Mouse (Mus musculus): ENCODE data around the gene Galnt18. TPM values are rescaled to one million over a fixed set of nuclear protein-coding genes. Genes with fewer than 3 reads are reported as not detected.

The Galnt18 gene
- polyA plus RNA-seq, 1 experiment from 2014 or later = 19.2 TPM

- Histone ChIP-seq H3K27me3 (ENCODE audit: control insufficient read depth, insufficient read depth, low read length) (no peaks in the 10 kb centered on the region), H3K4me3 (ENCODE audit: low read length) (no peak overlapping the region), H3K4me1 (ENCODE audit: control insufficient read depth, insufficient read depth, low read length) (no peaks in the 10 kb centered on the region), H3K36me3 (ENCODE audit: control insufficient read depth, insufficient read depth) (no peaks in the 10 kb centered on the region), H3K9ac (ENCODE audit: low read length) (no peak overlapping the region), H3K27ac (ENCODE audit: low read length) (no peak overlapping the region), H3K4me2 (ENCODE audit: low read depth, low read length) (no peak overlapping the region), H3K9me3 (replicated peaks; ENCODE audit: control insufficient read depth, low read length) (no peaks in the 10 kb centered on the region)
- 62% methylated on average over 4 of the region's 4 CpGs for WGBS
- ATAC-seq (replicated peaks; ENCODE audit: extremely low read depth, insufficient read depth, low FRiP score) = no peak
These were observed 295.9 kb downstream of the Galnt18 start for GRCm38 (mm10) chr7:111483896-111484295.

GRCm38 (mm10) chr7:111483321-111483720 lies 296.5 kb downstream of the Galnt18 start:
- Histone ChIP-seq H3K9ac (ENCODE audit: low read length) (no peak overlapping the region), H3K4me2 (ENCODE audit: low read depth, low read length) (no peak overlapping the region), H3K4me3 (ENCODE audit: low read length) (no peak overlapping the region), H3K9me3 (replicated peaks; ENCODE audit: control insufficient read depth, low read length) (no peaks in the 10 kb centered on the region), H3K4me1 (ENCODE audit: control insufficient read depth, insufficient read depth, low read length) (no peaks in the 10 kb centered on the region), H3K27ac (ENCODE audit: low read length) (no peak overlapping the region), H3K27me3 (ENCODE audit: control insufficient read depth, insufficient read depth, low read length) (no peaks in the 10 kb centered on the region), H3K36me3 (ENCODE audit: control insufficient read depth, insufficient read depth) (no peaks in the 10 kb centered on the region)
- WGBS = 79% methylated on average over 3 of the region's 3 CpGs
- no peak for ATAC-seq (replicated peaks; ENCODE audit: extremely low read depth, insufficient read depth, low FRiP score)

- Histone ChIP-seq H3K4me3 (ENCODE audit: low read length) (no peak overlapping the region), H3K36me3 (ENCODE audit: control insufficient read depth, insufficient read depth) (no peaks in the 10 kb centered on the region), H3K27ac (ENCODE audit: low read length) (no peak overlapping the region), H3K9ac (ENCODE audit: low read length) (no peak overlapping the region), H3K9me3 (replicated peaks; ENCODE audit: control insufficient read depth, low read length) (no peaks in the 10 kb centered on the region), H3K4me1 (ENCODE audit: control insufficient read depth, insufficient read depth, low read length) (no peaks in the 10 kb centered on the region), H3K4me2 (ENCODE audit: low read depth, low read length) (no peak overlapping the region), H3K27me3 (ENCODE audit: control insufficient read depth, insufficient read depth, low read length) (no peaks in the 10 kb centered on the region)
- 72% methylated on average over 5 of the region's 5 CpGs for WGBS
- ATAC-seq (replicated peaks; ENCODE audit: extremely low read depth, insufficient read depth, low FRiP score) = no peak
These were observed 312.1 kb downstream of the Galnt18 start for GRCm38 (mm10) chr7:111467715-111468114.

GRCm38 (mm10) chr7:111466720-111467119 lies 313.1 kb downstream of the Galnt18 start:
- H3K27ac ChIP-seq (ENCODE audit: low read length) = no peak overlapping the region
- 61% methylated on average over 1 of the region's 1 CpGs for WGBS
- no peaks in the 10 kb centered on the region for H3K4me1 ChIP-seq (ENCODE audit: control insufficient read depth, insufficient read depth, low read length)

GRCm38 (mm10) chr7:111466121-111466520 lies 313.7 kb downstream of the Galnt18 start:
- Histone ChIP-seq H3K27me3 (ENCODE audit: control insufficient read depth, insufficient read depth, low read length) (no peaks in the 10 kb centered on the region), H3K4me3 (ENCODE audit: low read length) (no peak overlapping the region), H3K4me1 (ENCODE audit: control insufficient read depth, insufficient read depth, low read length) (no peaks in the 10 kb centered on the region), H3K36me3 (ENCODE audit: control insufficient read depth, insufficient read depth) (no peaks in the 10 kb centered on the region), H3K9ac (ENCODE audit: low read length) (no peak overlapping the region), H3K9me3 (replicated peaks; ENCODE audit: control insufficient read depth, low read length) (no peaks in the 10 kb centered on the region), H3K4me2 (ENCODE audit: low read depth, low read length) (no peak overlapping the region), H3K27ac (ENCODE audit: low read length) (no peak overlapping the region)
- no peak for ATAC-seq (replicated peaks; ENCODE audit: extremely low read depth, insufficient read depth, low FRiP score)
- 71% methylated on average over 3 of the region's 3 CpGs for WGBS

More at GRCm38 (mm10) chr7:111466720-111467119, 313.1 kb downstream of the Galnt18 start:
- Histone ChIP-seq H3K9me3 (replicated peaks; ENCODE audit: control insufficient read depth, low read length) (no peaks in the 10 kb centered on the region), H3K4me3 (ENCODE audit: low read length) (no peak overlapping the region), H3K27me3 (ENCODE audit: control insufficient read depth, insufficient read depth, low read length) (no peaks in the 10 kb centered on the region), H3K4me2 (ENCODE audit: low read depth, low read length) (no peak overlapping the region), H3K36me3 (ENCODE audit: control insufficient read depth, insufficient read depth) (no peaks in the 10 kb centered on the region), H3K9ac (ENCODE audit: low read length) (no peak overlapping the region)
- ATAC-seq (replicated peaks; ENCODE audit: extremely low read depth, insufficient read depth, low FRiP score) = no peak

- Histone ChIP-seq H3K9ac (ENCODE audit: low read length) (no peak overlapping the region), H3K9me3 (replicated peaks; ENCODE audit: control insufficient read depth, low read length) (no peaks in the 10 kb centered on the region), H3K36me3 (ENCODE audit: control insufficient read depth, insufficient read depth) (no peaks in the 10 kb centered on the region), H3K4me3 (ENCODE audit: low read length) (no peak overlapping the region), H3K4me2 (ENCODE audit: low read depth, low read length) (no peak overlapping the region), H3K27me3 (ENCODE audit: control insufficient read depth, insufficient read depth, low read length) (no peaks in the 10 kb centered on the region), H3K4me1 (ENCODE audit: control insufficient read depth, insufficient read depth, low read length) (no peaks in the 10 kb centered on the region), H3K27ac (ENCODE audit: low read length) (no peak overlapping the region)
- ATAC-seq (replicated peaks; ENCODE audit: extremely low read depth, insufficient read depth, low FRiP score) = no peak
- 82% methylated on average over 4 of the region's 4 CpGs for WGBS
These were observed 320.1 kb downstream of the Galnt18 start for GRCm38 (mm10) chr7:111459716-111460115.

GRCm38 (mm10) chr7:111456007-111456406 lies 323.8 kb downstream of the Galnt18 start:
- 71% methylated on average over 3 of the region's 3 CpGs for WGBS
- ATAC-seq (replicated peaks; ENCODE audit: extremely low read depth, insufficient read depth, low FRiP score) = no peak
- H3K36me3 ChIP-seq (ENCODE audit: control insufficient read depth, insufficient read depth) = no peaks in the 10 kb centered on the region
- H3K9ac ChIP-seq (ENCODE audit: low read length) = no peak overlapping the region
- H3K4me1 ChIP-seq (ENCODE audit: control insufficient read depth, insufficient read depth, low read length) = peaks cover 3% of the 10 kb centered on the region; the same call in 1 of the 2 replicates
- no peaks in the 10 kb centered on the region for H3K27me3 ChIP-seq (ENCODE audit: control insufficient read depth, insufficient read depth, low read length)
- no peak overlapping the region for H3K27ac ChIP-seq (ENCODE audit: low read length)
- no peaks in the 10 kb centered on the region for H3K9me3 ChIP-seq (replicated peaks; ENCODE audit: control insufficient read depth, low read length)
- no peak overlapping the region for H3K4me3 ChIP-seq (ENCODE audit: low read length)
- no peak overlapping the region for H3K4me2 ChIP-seq (ENCODE audit: low read depth, low read length)

GRCm38 (mm10) chr7:111455541-111455940 lies 324.2 kb downstream of the Galnt18 start:
- Histone ChIP-seq H3K27ac (ENCODE audit: low read length) (no peak overlapping the region), H3K4me1 (ENCODE audit: control insufficient read depth, insufficient read depth, low read length) (peaks cover 5% of the 10 kb centered on the region; the same call in 1 of the 2 replicates), H3K4me2 (ENCODE audit: low read depth, low read length) (no peak overlapping the region), H3K9me3 (replicated peaks; ENCODE audit: control insufficient read depth, low read length) (no peaks in the 10 kb centered on the region), H3K4me3 (ENCODE audit: low read length) (no peak overlapping the region), H3K36me3 (ENCODE audit: control insufficient read depth, insufficient read depth) (no peaks in the 10 kb centered on the region), H3K27me3 (ENCODE audit: control insufficient read depth, insufficient read depth, low read length) (no peaks in the 10 kb centered on the region), H3K9ac (ENCODE audit: low read length) (no peak overlapping the region)
- WGBS = 87% methylated on average over 4 of the region's 4 CpGs
- ATAC-seq (replicated peaks; ENCODE audit: extremely low read depth, insufficient read depth, low FRiP score) = no peak

GRCm38 (mm10) chr7:111452000-111452399 lies 327.8 kb downstream of the Galnt18 start:
- WGBS = 52% methylated on average over 1 of the region's 1 CpGs
- H3K4me2 ChIP-seq (ENCODE audit: low read depth, low read length) = no peak overlapping the region

More at GRCm38 (mm10) chr7:111452000-111452399, 327.8 kb downstream of the Galnt18 start:
- H3K9me3 ChIP-seq (replicated peaks; ENCODE audit: control insufficient read depth, low read length) = peaks cover 4% of the 10 kb centered on the region; the same call in 1 of the 2 replicates
- no peaks in the 10 kb centered on the region for H3K36me3 ChIP-seq (ENCODE audit: control insufficient read depth, insufficient read depth)
- H3K27ac ChIP-seq (ENCODE audit: low read length) = no peak overlapping the region
- H3K27me3 ChIP-seq (ENCODE audit: control insufficient read depth, insufficient read depth, low read length) = no peaks in the 10 kb centered on the region
- no peak overlapping the region for H3K9ac ChIP-seq (ENCODE audit: low read length)
- H3K4me1 ChIP-seq (ENCODE audit: control insufficient read depth, insufficient read depth, low read length) = peaks cover 12% of the 10 kb centered on the region
- no peak for ATAC-seq (replicated peaks; ENCODE audit: extremely low read depth, insufficient read depth, low FRiP score)
- no peak overlapping the region for H3K4me3 ChIP-seq (ENCODE audit: low read length)

All from heart, embryonic 16.5 days (tissue).